Mouse (Mus musculus): ENCODE data around the gene Olfr1155. TPM values are rescaled to one million over a fixed set of nuclear protein-coding genes. Genes with fewer than 3 reads are reported as not detected.

Olfr1155 gene
- not detected in 2 replicates for total RNA-seq (2021)
- long read RNA-seq, experiment 1 = 0 reads
- long read RNA-seq, experiment 2 = 0 reads

DNA sequence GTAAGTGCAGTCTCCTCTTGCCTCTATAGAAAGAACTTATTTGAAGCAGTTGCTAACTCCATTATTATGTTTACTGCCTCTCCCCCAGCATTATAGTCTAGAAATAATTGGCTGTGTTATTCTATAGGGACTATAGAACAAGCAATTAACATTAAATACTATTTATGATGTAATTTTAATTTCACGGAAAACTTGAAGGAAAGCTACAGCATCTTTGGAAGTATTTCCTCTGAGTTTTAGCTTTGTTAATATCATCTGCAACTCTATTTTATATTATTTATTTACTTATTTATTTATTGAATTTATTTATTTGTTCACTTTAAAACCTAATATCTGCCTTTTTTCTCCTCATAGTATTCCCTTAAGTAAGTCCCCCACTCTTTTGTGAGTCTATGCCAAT lies at the start of gene Olfr1155:
Gene Olfr1155, minus strand, starts transcription at position 101 of the 400 bp plus-strand sequence.
- DNase-seq = no peak

GRCm38 (mm10) chr2:87989813-87990212 lies 44.9 kb upstream of the Olfr1155 start, which contains the start of gene Olfr1158:
Olfr1158 (plus strand) TSS chr2:87990113.
- no peak for DNase-seq

DNA sequence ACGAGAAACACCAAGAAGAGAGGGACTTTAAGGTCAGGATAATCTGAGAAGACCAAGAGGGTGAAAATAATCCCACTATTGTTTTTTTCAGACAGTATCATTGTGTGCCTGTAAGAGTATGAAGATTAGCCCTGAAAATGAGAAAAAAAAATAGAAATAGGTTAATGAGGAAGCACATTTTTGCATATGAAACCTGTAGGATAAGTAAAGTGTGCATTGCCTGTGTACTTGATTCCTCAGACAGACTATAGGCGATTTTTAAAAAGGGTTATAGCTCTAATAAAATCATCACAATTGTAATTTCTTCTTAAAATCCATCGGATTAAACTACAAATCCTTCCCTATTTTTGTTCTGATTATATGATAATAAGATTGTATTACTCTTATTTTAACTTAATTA lies 29.6 kb upstream of the Olfr1155 start, which contains the start of gene Olfr74:
Gene Olfr74, minus strand, starts transcription at position 101 of the 400 bp plus-strand sequence.
- DNase-seq = no peak

DNA sequence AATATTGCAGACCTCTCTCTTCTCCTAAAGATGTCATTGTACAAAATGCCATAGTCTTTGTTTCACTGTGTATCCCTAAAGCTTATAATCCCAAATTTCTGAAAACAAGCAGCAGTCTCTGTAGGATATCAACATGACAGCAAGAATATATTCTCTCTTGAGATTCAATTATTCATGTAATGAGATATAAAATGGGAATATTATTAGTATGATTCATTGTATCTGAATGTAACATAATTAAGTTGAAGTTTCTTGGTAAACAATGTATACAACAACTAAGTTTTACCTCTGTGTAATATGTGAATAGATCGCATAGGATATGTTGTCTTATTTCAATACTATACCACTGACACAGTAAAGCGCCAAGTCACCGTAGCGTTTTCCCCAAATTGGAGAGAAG lies 23.3 kb upstream of the Olfr1155 start, which contains the start of gene Olfr1157:
Gene Olfr1157, minus strand, starts transcription at position 101 of the 400 bp plus-strand sequence.
- DNase-seq = no peak

- DNase-seq = no peak
Observed at GRCm38 (mm10) chr2:87953000-87953399, 8.1 kb upstream of the Olfr1155 start, which contains the start of gene Olfr1156. Olfr1156 (minus strand) TSS chr2:87953100.

- DNase-seq = no peak
Observed at GRCm38 (mm10) chr2:87905066-87905465, 39.9 kb downstream of the Olfr1155 start, which contains the start of gene Olfr1154. Olfr1154 (minus strand) TSS chr2:87905166.

GRCm38 (mm10) chr2:87894662-87895061 lies 50.3 kb downstream of the Olfr1155 start, which contains the start of gene Olfr1153:
Olfr1153 (plus strand) TSS chr2:87894962.
- no peak for DNase-seq

Other genes starting within 250 kb of the Olfr1155 start
- not detected in 2 replicates for gene Olfr1137, start 232.0 kb downstream of the Olfr1155 start, total RNA-seq (2021)
- not detected in 2 replicates for gene Olfr1138, start 205.2 kb downstream of the Olfr1155 start, total RNA-seq (2021)
- gene Olfr1140, start 201.4 kb downstream of the Olfr1155 start, total RNA-seq (2021) = not detected in 2 replicates
- not detected in 2 replicates for gene Olfr1141, start 191.1 kb downstream of the Olfr1155 start, total RNA-seq (2021)
- gene Olfr152, start 165.7 kb downstream of the Olfr1155 start, total RNA-seq (2021) = not detected in 2 replicates
- not detected in 2 replicates for gene Olfr1143, start 144.5 kb downstream of the Olfr1155 start, total RNA-seq (2021)
- gene Olfr1145, start 135.3 kb downstream of the Olfr1155 start, total RNA-seq (2021) = not detected in 2 replicates
- gene Olfr1148, start 114.6 kb downstream of the Olfr1155 start, total RNA-seq (2021) = not detected in 2 replicates
- gene Olfr1150-ps1, start 101.1 kb downstream of the Olfr1155 start, total RNA-seq (2021) = not detected in 2 replicates
- gene Olfr1151, start 89.3 kb downstream of the Olfr1155 start, total RNA-seq (2021) = not detected in 2 replicates
- gene Olfr1152, start 78.6 kb downstream of the Olfr1155 start, total RNA-seq (2021) = not detected in 2 replicates
- not detected in 2 replicates for gene Olfr1153, start 50.2 kb downstream of the Olfr1155 start, total RNA-seq (2021)
- gene Olfr1154, start 40.0 kb downstream of the Olfr1155 start, total RNA-seq (2021) = not detected in 2 replicates
- gene Olfr1156, start 8.0 kb upstream of the Olfr1155 start, total RNA-seq (2021) = not detected in 2 replicates
- not detected in 2 replicates for gene Olfr1157, start 23.2 kb upstream of the Olfr1155 start, total RNA-seq (2021)
- not detected in 2 replicates for gene Olfr74, start 29.5 kb upstream of the Olfr1155 start, total RNA-seq (2021)
- not detected in 2 replicates for gene Olfr1158, start 45.0 kb upstream of the Olfr1155 start, total RNA-seq (2021)
- gene Olfr1160, start 63.1 kb upstream of the Olfr1155 start, total RNA-seq (2021) = not detected in 2 replicates
- gene Olfr1161, start 77.6 kb upstream of the Olfr1155 start, total RNA-seq (2021) = not detected in 2 replicates
- gene Olfr73, start 92.6 kb upstream of the Olfr1155 start, total RNA-seq (2021) = not detected in 2 replicates
- not detected in 2 replicates for gene Olfr1162, start 106.0 kb upstream of the Olfr1155 start, total RNA-seq (2021)
- gene Olfr1163, start 126.7 kb upstream of the Olfr1155 start, total RNA-seq (2021) = not detected in 2 replicates
- not detected in 2 replicates for gene Olfr1164, start 148.8 kb upstream of the Olfr1155 start, total RNA-seq (2021)
- not detected in 2 replicates for gene Olfr1166, start 183.1 kb upstream of the Olfr1155 start, total RNA-seq (2021)
- gene Olfr1167, start 210.1 kb upstream of the Olfr1155 start, total RNA-seq (2021) = not detected in 2 replicates
- not detected in 2 replicates for gene Olfr1168, start 236.7 kb upstream of the Olfr1155 start, total RNA-seq (2021)

All from adrenal gland, postnatal 14 days (tissue).